Comparison of ENCODE assay signal across 15 mouse cellular contexts in genomic region chr12:85660855-85661254, GRCm38 (mm10). TPM values are rescaled to one million over a fixed set of nuclear protein-coding genes. Genes with fewer than 3 reads are reported as not detected.
DNase-seq lines count a peak whose midpoint lies in the region; ATAC-seq lines count a peak whose summit lies in the region.
"Had no signal": no experiment of that assay in that cellular context is flagged by ENCODE, and none has a peak within 500 bp of the region (broad histone marks: within the 10 kb centered on the region; RNA-seq: fewer than 3 reads in every experiment).

No protein-coding gene starts in this region.

- peak; percentile 25 for ATAC-seq in megakaryocyte, adult 5-6 weeks (ENCODE audit: poor library complexity, severe bottlenecking)
- ATAC-seq: forebrain, embryonic 14.5 days; intestine, embryonic 15.5 days had no signal

- intact Hi-C loops in left cerebral cortex, postnatal 36 days (cut with DNase I): loop anchor here (5.0 kb wide), 1 partner anchor 314 kb away; no protein-coding TSS in a partner anchor

- peak; percentile 66 for DNase-seq in CD4-positive, CD25-positive, alpha-beta regulatory T cell, adult 2 months (ENCODE audit: low read depth, low spot score)
- peak; percentile 62 for DNase-seq in T-cell, adult 2 months (ENCODE audit: low spot score)
- peak; percentile 61 for DNase-seq in thymus, postnatal 14 days
- no peak for DNase-seq in left cerebral cortex, postnatal 36 days (ENCODE audit: low spot score in 2 of 2)
- DNase-seq in kidney, adult 18-20 months: no peak
- no peak for DNase-seq in cerebellum, adult 8-10 months
- DNase-seq: cerebellum, postnatal 36 days; layer of hippocampus, postnatal 36 days; left cerebral cortex, postnatal 4 days; lung, adult 18-20 months; lung, postnatal 36 days; retina, postnatal 1 day had no signal

RNA-seq across cellular contexts. Expression of gene Batf, which starts 25.6 kb away (rescaled TPM):
- 10.6 and 11.5 TPM in 2 replicates for total RNA-seq in megakaryocyte, adult 5-6 weeks (2015)
- 31.5 and 41.2 TPM in 2 replicates for total RNA-seq in megakaryocyte, adult 5-6 weeks (2017)
- total RNA-seq in left cerebral cortex, postnatal 36 days (2021): 1 to 10 TPM in 1 of 2 experiments, under 1 TPM in 1; 0.44 to 1.2 TPM

Comparison
In these comparisons a context has a peak if more than half of its experiments do, and no peak if none do; other contexts are left out.
1. DNase-seq: peak in CD4-positive, CD25-positive, alpha-beta regulatory T cell, adult 2 months (single experiment), T-cell, adult 2 months (single experiment) and thymus, postnatal 14 days (single experiment); none in left cerebral cortex, postnatal 36 days (0 of 2), kidney, adult 18-20 months (single experiment) and cerebellum, adult 8-10 months (single experiment).
2. RNA of gene Batf, which starts 25.6 kb away (total RNA-seq): 10.6 to 41.2 TPM in megakaryocyte, adult 5-6 weeks; 0.44 to 1.2 TPM in left cerebral cortex, postnatal 36 days; every median in the first group is over 4 times any median in the second.